Comparison of ENCODE assay signal across 23 mouse cellular contexts in genomic region chr19:18959862-18960261, GRCm38 (mm10).
DNase-seq lines count a peak whose midpoint lies in the region; ATAC-seq and TF ChIP-seq lines count a peak whose summit lies in the region.
"Had no signal": no experiment of that assay in that cellular context is flagged by ENCODE, and none has a peak within 500 bp of the region (broad histone marks: within the 10 kb centered on the region; RNA-seq: fewer than 3 reads in every experiment).

No protein-coding gene starts in this region.

- 0 out of 2 replicates have a peak, but pooled peaks cover 3% of the 10 kb centered on the region for H3K4me1 ChIP-seq in hindbrain, postnatal 0 days (ENCODE audit: insufficient read depth, low read length)
- no peaks in the 10 kb centered on the region for H3K4me1 ChIP-seq in hindbrain, embryonic 11.5 days (replicated peaks; ENCODE audit: control insufficient read depth, insufficient read depth, low read length)
- H3K4me1 ChIP-seq in midbrain, embryonic 13.5 days (replicated peaks), result peaks cover 8% of the 10 kb centered on the region
- H3K4me1 ChIP-seq: heart, embryonic 15.5 days had no signal

- no peak overlapping the region for H3K9ac ChIP-seq in hindbrain, postnatal 0 days (replicated peaks; ENCODE audit: low read length)
- H3K9ac ChIP-seq in hindbrain, embryonic 11.5 days (ENCODE audit: low read depth, low read length), result no peak overlapping the region
- H3K9ac ChIP-seq in midbrain, embryonic 13.5 days (replicated peaks), result no peak overlapping the region
- H3K9ac ChIP-seq: heart, embryonic 15.5 days; liver, postnatal 0 days had no signal

- H3K9me3 ChIP-seq in hindbrain, postnatal 0 days (ENCODE audit: low read length), result no peaks in the 10 kb centered on the region
- no peaks in the 10 kb centered on the region for H3K9me3 ChIP-seq in hindbrain, embryonic 11.5 days (ENCODE audit: control insufficient read depth, low read length)
- no peaks in the 10 kb centered on the region for H3K9me3 ChIP-seq in midbrain, embryonic 13.5 days
- H3K9me3 ChIP-seq: G1E; heart, embryonic 15.5 days; hindbrain, embryonic 10.5 days; limb, embryonic 10.5 days had no signal

- H3K4me3 ChIP-seq in hindbrain, postnatal 0 days (ENCODE audit: low read length), result no peak overlapping the region
- H3K4me3 ChIP-seq in hindbrain, embryonic 11.5 days (ENCODE audit: low read depth, low read length), result no peak overlapping the region
- H3K4me3 ChIP-seq in midbrain, embryonic 13.5 days (replicated peaks), result no peak overlapping the region
- H3K4me3 ChIP-seq: heart, adult 2 months; heart, embryonic 15.5 days; hindbrain, embryonic 10.5 days; left cerebral cortex, adult 2 months; limb, embryonic 10.5 days; myocyte had no signal

- DNase-seq in hindbrain, postnatal 0 days (ENCODE audit: low spot score), result peak; percentile 23
- DNase-seq in hindbrain, embryonic 11.5 days (ENCODE audit: low spot score), result no peak
- peak; percentile 41 to 53 for DNase-seq in right cerebral cortex, postnatal 10 days (ENCODE audit: low spot score in 2 of 2)
- no peak for DNase-seq in right cerebral cortex, postnatal 25 days
- DNase-seq in kidney, postnatal 4 days, result no peak
- no peak for DNase-seq in heart, adult 18-20 months
- no peak for DNase-seq in gastrocnemius, postnatal 36 days
- DNase-seq: adrenal gland, postnatal 14 days; cerebellum, adult 11-12 months; cerebellum, postnatal 25 days; heart, adult 2 months; kidney, adult 9 months; kidney, postnatal 25 days; liver, postnatal 0 days; lung, postnatal 10 days had no signal

- 14% methylated on average over 3 of the region's 3 CpGs for WGBS in hindbrain, postnatal 0 days
- 10% methylated on average over 3 of the region's 3 CpGs for WGBS in hindbrain, embryonic 11.5 days
- 9% methylated on average over 3 of the region's 3 CpGs for WGBS in midbrain, embryonic 13.5 days

- H3K27ac ChIP-seq in hindbrain, postnatal 0 days, result peak overlapping the region; percentile 32; the same call in 1 of the 2 replicates
- H3K27ac ChIP-seq in hindbrain, embryonic 11.5 days (ENCODE audit: low read depth, low read length), result no peak overlapping the region
- H3K27ac ChIP-seq in midbrain, embryonic 13.5 days, result peak overlapping the region; percentile 22; the same call in 1 of the 2 replicates
- H3K27ac ChIP-seq: heart, adult 2 months; heart, embryonic 15.5 days; hindbrain, embryonic 10.5 days; left cerebral cortex, adult 2 months; limb, embryonic 10.5 days had no signal

- TF ChIP-seq CTCF in hindbrain, postnatal 0 days (IDR thresholded peaks at IDR 0.05; ENCODE audit: low read depth), result no peak

- H3K36me3 ChIP-seq in hindbrain, postnatal 0 days (ENCODE audit: insufficient read depth, low read length), result no peaks in the 10 kb centered on the region
- H3K36me3 ChIP-seq in hindbrain, embryonic 11.5 days (ENCODE audit: control insufficient read depth, insufficient read depth, low read length), result no peaks in the 10 kb centered on the region
- 0 out of 2 replicates have a peak, but pooled peaks cover 3% of the 10 kb centered on the region for H3K36me3 ChIP-seq in midbrain, embryonic 13.5 days
- H3K36me3 ChIP-seq: G1E; heart, embryonic 15.5 days; hindbrain, embryonic 10.5 days; limb, embryonic 10.5 days had no signal

- H3K4me2 ChIP-seq in hindbrain, postnatal 0 days (ENCODE audit: low read depth, low read length), result no peak overlapping the region
- H3K4me2 ChIP-seq in hindbrain, embryonic 11.5 days (replicated peaks; ENCODE audit: low read depth, low read length), result no peak overlapping the region
- no peak overlapping the region for H3K4me2 ChIP-seq in midbrain, embryonic 13.5 days (replicated peaks)
- H3K4me2 ChIP-seq: heart, embryonic 15.5 days had no signal

- no peak for ATAC-seq in hindbrain, postnatal 0 days
- ATAC-seq in hindbrain, embryonic 11.5 days (ENCODE audit: low FRiP score), result no peak
- ATAC-seq in midbrain, embryonic 13.5 days, result 0 out of 2 replicates have a peak, but pooled peaks have one; percentile 37
- ATAC-seq: inflammation-experienced regulatory T-cells, adult 6 months; liver, postnatal 0 days had no signal

- H3K27me3 ChIP-seq in hindbrain, postnatal 0 days (ENCODE audit: insufficient read depth, low read length), result no peaks in the 10 kb centered on the region
- no peaks in the 10 kb centered on the region for H3K27me3 ChIP-seq in hindbrain, embryonic 11.5 days (ENCODE audit: control insufficient read depth, insufficient read depth, low read length)
- H3K27me3 ChIP-seq in midbrain, embryonic 13.5 days, result no peaks in the 10 kb centered on the region
- H3K27me3 ChIP-seq: heart, embryonic 15.5 days had no signal

- intact Hi-C loops in gastrocnemius, postnatal 36 days (cut with DNase I), result no loop called here

Comparison
In these comparisons a context has a peak if more than half of its experiments do, and no peak if none do; other contexts are left out.
1. DNase-seq: peak in hindbrain, postnatal 0 days (single experiment) and right cerebral cortex, postnatal 10 days (2 of 2); none in hindbrain, embryonic 11.5 days (single experiment), right cerebral cortex, postnatal 25 days (single experiment), kidney, postnatal 4 days (0 of 2), heart, adult 18-20 months (0 of 2) and gastrocnemius, postnatal 36 days (0 of 2).